9 mouse cellular contexts compared by ENCODE assay signal in the genomic region with DNA sequence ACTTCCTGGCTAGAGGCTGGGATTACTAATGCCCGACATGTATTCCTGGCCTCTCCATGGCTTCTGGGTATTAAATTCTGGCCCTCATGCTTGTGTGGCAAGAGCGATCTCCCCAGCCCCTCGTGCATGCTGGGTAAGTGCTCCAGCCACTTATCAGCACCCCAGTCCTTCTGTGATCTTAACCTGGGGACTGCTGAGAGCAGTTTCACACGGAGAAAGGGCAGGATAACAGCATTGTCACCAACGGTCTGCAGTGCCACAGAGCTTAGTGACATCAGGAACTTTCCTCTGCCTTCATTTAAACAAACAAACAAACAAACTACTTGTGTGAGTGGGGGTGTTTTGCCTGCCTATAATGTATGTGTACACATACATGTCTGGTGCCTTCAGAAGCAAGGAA. TPM values are rescaled to one million over a fixed set of nuclear protein-coding genes. Genes with fewer than 3 reads are reported as not detected.
DNase-seq lines count a peak whose midpoint lies in the region; ATAC-seq and TF ChIP-seq lines count a peak whose summit lies in the region.
"Had no signal": no experiment of that assay in that cellular context is flagged by ENCODE, and none has a peak within 500 bp of the region (broad histone marks: within the 10 kb centered on the region; RNA-seq: fewer than 3 reads in every experiment).

No protein-coding gene starts in this region.

- H3K9ac ChIP-seq in hindbrain, embryonic 12.5 days: no peak overlapping the region
- no peak overlapping the region for H3K9ac ChIP-seq in hindbrain, embryonic 11.5 days (ENCODE audit: low read depth, low read length)
- no peak overlapping the region for H3K9ac ChIP-seq in MEL (ENCODE audit: control insufficient read depth, low read depth, low read length, poor library complexity, severe bottlenecking)
- H3K9ac ChIP-seq: midbrain, embryonic 12.5 days had no signal

- ATAC-seq in erythroblast, adult 5-6 weeks (replicated peaks; ENCODE audit: low FRiP score, poor library complexity, severe bottlenecking): no peak
- ATAC-seq in hindbrain, embryonic 12.5 days (ENCODE audit: low FRiP score): no peak
- ATAC-seq in hindbrain, embryonic 11.5 days (ENCODE audit: low FRiP score): no peak

- no peaks in the 10 kb centered on the region for H3K9me3 ChIP-seq in erythroblast, embryonic 14.5 days (ENCODE audit: control insufficient read depth, low read length)
- H3K9me3 ChIP-seq in hindbrain, embryonic 12.5 days (replicated peaks): no peaks in the 10 kb centered on the region
- no peaks in the 10 kb centered on the region for H3K9me3 ChIP-seq in hindbrain, embryonic 11.5 days (ENCODE audit: control insufficient read depth, low read length)
- H3K9me3 ChIP-seq in MEL (replicated peaks; ENCODE audit: insufficient read depth, low read length): no peaks in the 10 kb centered on the region
- H3K9me3 ChIP-seq: midbrain, embryonic 12.5 days had no signal

- H3K79me2 ChIP-seq in MEL (ENCODE audit: control insufficient read depth, insufficient read depth, low read length, poor library complexity): no peaks in the 10 kb centered on the region

- peak; percentile 63 to 78 for TF ChIP-seq EP300 in MEL (IDR thresholded peaks at IDR 0.05; ENCODE audit: low read depth in 1 of 2, low read length in 2 of 2)

- H3K4me3 ChIP-seq in erythroblast, embryonic 14.5 days (replicated peaks): peak overlapping the region; percentile 52
- H3K4me3 ChIP-seq in hindbrain, embryonic 12.5 days: 0 out of 2 replicates have a peak overlapping the region, but pooled peaks have one; percentile 29
- no peak overlapping the region for H3K4me3 ChIP-seq in hindbrain, embryonic 11.5 days (ENCODE audit: low read depth, low read length)
- no peak overlapping the region for H3K4me3 ChIP-seq in MEL (ENCODE audit: control insufficient read depth in 1 of 2, insufficient read depth in 1 of 2, low read depth in 2 of 2, low read length in 2 of 2)

- peak in 1 of 2 experiments; percentile 43; a peak in 1 of 4 replicates for TF ChIP-seq POLR2A in MEL (IDR thresholded peaks at IDR 0.05; ENCODE audit: control insufficient read depth in 1 of 2, insufficient read depth in 1 of 2, low read depth in 1 of 2, low read length in 2 of 2, poor library complexity in 1 of 2)

- H3K27ac ChIP-seq in hindbrain, embryonic 12.5 days: no peak overlapping the region
- H3K27ac ChIP-seq in hindbrain, embryonic 11.5 days (ENCODE audit: low read depth, low read length): no peak overlapping the region
- H3K27ac ChIP-seq in MEL (ENCODE audit: control insufficient read depth, low read depth, low read length): peak overlapping the region; percentile 39; the same call in 1 of the 2 replicates
- H3K27ac ChIP-seq: midbrain, embryonic 12.5 days had no signal

- no peak for TF ChIP-seq CTCF in MEL (IDR thresholded peaks at IDR 0.05 in 2 of 3, conservative IDR thresholded peaks at IDR 0.05 in 1 of 3; ENCODE audit: control insufficient read depth in 1 of 3, insufficient read depth in 1 of 3, low read depth in 2 of 3, low read length in 3 of 3, poor library complexity in 1 of 3, severe bottlenecking in 1 of 3)

- no peak for DNase-seq in hindbrain, embryonic 11.5 days (ENCODE audit: low spot score)
- peak; percentile 68 for DNase-seq in MEL (ENCODE audit: low read depth, low spot score)
- peak; percentile 32 for DNase-seq in liver
- DNase-seq in left cerebral cortex, postnatal 36 days (ENCODE audit: low spot score in 2 of 2): no peak
- no peak for DNase-seq in right cerebral cortex, postnatal 36 days (ENCODE audit: low spot score in 2 of 2)

- H3K27me3 ChIP-seq in erythroblast, embryonic 14.5 days (ENCODE audit: control insufficient read depth): peaks cover 49% of the 10 kb centered on the region
- H3K27me3 ChIP-seq in hindbrain, embryonic 12.5 days: peaks cover 55% of the 10 kb centered on the region
- peaks cover 29% of the 10 kb centered on the region for H3K27me3 ChIP-seq in hindbrain, embryonic 11.5 days (ENCODE audit: control insufficient read depth, insufficient read depth, low read length)
- H3K27me3 ChIP-seq in MEL (ENCODE audit: control insufficient read depth in 1 of 2, insufficient read depth in 2 of 2, low read length in 2 of 2): no peaks in the 10 kb centered on the region

- WGBS in hindbrain, embryonic 12.5 days: 16% methylated on average over 5 of the region's 5 CpGs
- WGBS in hindbrain, embryonic 11.5 days: 18% methylated on average over 5 of the region's 5 CpGs

- peaks cover 25% of the 10 kb centered on the region for H3K4me1 ChIP-seq in erythroblast, embryonic 14.5 days (ENCODE audit: control insufficient read depth)
- peaks cover 20% of the 10 kb centered on the region for H3K4me1 ChIP-seq in hindbrain, embryonic 12.5 days
- H3K4me1 ChIP-seq in hindbrain, embryonic 11.5 days (replicated peaks; ENCODE audit: control insufficient read depth, insufficient read depth, low read length): 0 out of 2 replicates have a peak, but pooled peaks cover 6% of the 10 kb centered on the region
- H3K4me1 ChIP-seq in MEL (ENCODE audit: control insufficient read depth in 1 of 2, insufficient read depth in 2 of 2, low read length in 2 of 2): peaks cover 19 to 44% of the 10 kb centered on the region in 2 experiments

- no peak for TF ChIP-seq RAD21 in MEL (IDR thresholded peaks at IDR 0.05; ENCODE audit: low read depth, low read length)

- peak overlapping the region; percentile 53 for H3K4me2 ChIP-seq in hindbrain, embryonic 12.5 days (replicated peaks)
- no peak overlapping the region for H3K4me2 ChIP-seq in hindbrain, embryonic 11.5 days (replicated peaks; ENCODE audit: low read depth, low read length)

- H3K36me3 ChIP-seq in erythroblast, embryonic 14.5 days (ENCODE audit: control insufficient read depth): no peaks in the 10 kb centered on the region
- H3K36me3 ChIP-seq in hindbrain, embryonic 12.5 days: no peaks in the 10 kb centered on the region
- H3K36me3 ChIP-seq in hindbrain, embryonic 11.5 days (ENCODE audit: control insufficient read depth, insufficient read depth, low read length): no peaks in the 10 kb centered on the region
- peaks cover 0 to 24% of the 10 kb centered on the region in 2 experiments; a peak in 2 of 4 replicates for H3K36me3 ChIP-seq in MEL (ENCODE audit: control insufficient read depth in 1 of 2, insufficient read depth in 2 of 2, low read length in 2 of 2)
- H3K36me3 ChIP-seq: midbrain, embryonic 12.5 days had no signal

- intact Hi-C loops in left cerebral cortex, postnatal 36 days (cut with DNase I): no loop called here

RNA-seq across cellular contexts. Expression of a gene that starts 2.9 kb away (rescaled TPM):
- polyA plus RNA-seq in erythroblast, embryonic 14.5 days (2012): not detected in 2 replicates
- 2.5 TPM in 1 of 2 replicates, not detected in the other for total RNA-seq in erythroblast, adult 5-6 weeks (2015; ENCODE audit: low replicate concordance)
- total RNA-seq in erythroblast, adult 5-6 weeks (2017; ENCODE audit: low replicate concordance): 3.2 and 3.6 TPM in 2 replicates
- 0.21 TPM in 1 of 2 replicates, not detected in the other for polyA plus RNA-seq in hindbrain, embryonic 12.5 days (2016; fragmentation: Nextera tagmentation; extraction: Ambion mirVana)
- polyA plus RNA-seq in hindbrain, embryonic 11.5 days (2014; fragmentation: Nextera tagmentation; extraction: Ambion mirVana): not detected in 2 replicates
- 0.77 and 0.82 TPM in 2 replicates for total RNA-seq in MEL (2012; rRNA removed)
- 1 to 10 TPM in 1 of 2 experiments, not detected in 1; 1.5 TPM for polyA plus RNA-seq in MEL (2012; ENCODE audit: insufficient read depth in 1 of 2, insufficient read length in 2 of 2, low read depth in 1 of 2, low replicate concordance in 2 of 2, missing spikeins in 1 of 2)
- total RNA-seq in left cerebral cortex, postnatal 36 days (2021): under 1 TPM; 0.59 to 0.93 TPM

RNA-seq across cellular contexts. Expression of a gene that starts 12.6 kb away (rescaled TPM):
- polyA plus RNA-seq in erythroblast, embryonic 14.5 days (2012): not detected in 2 replicates
- total RNA-seq in erythroblast, adult 5-6 weeks (2015; ENCODE audit: low replicate concordance): 6.1 and 9.6 TPM in 2 replicates
- 7.1 and 15.8 TPM in 2 replicates for total RNA-seq in erythroblast, adult 5-6 weeks (2017; ENCODE audit: low replicate concordance)
- 1.4 and 2.1 TPM in 2 replicates for polyA plus RNA-seq in hindbrain, embryonic 12.5 days (2016; fragmentation: Nextera tagmentation; extraction: Ambion mirVana)
- polyA plus RNA-seq in hindbrain, embryonic 11.5 days (2014; fragmentation: Nextera tagmentation; extraction: Ambion mirVana): 0.29 and 0.94 TPM in 2 replicates
- not detected in 2 replicates for total RNA-seq in MEL (2012; rRNA removed)
- under 1 TPM in 1 of 2 experiments, not detected in 1; 0.67 TPM for polyA plus RNA-seq in MEL (2012; ENCODE audit: insufficient read depth in 1 of 2, insufficient read length in 2 of 2, low read depth in 1 of 2, low replicate concordance in 2 of 2, missing spikeins in 1 of 2)
- 1 to 10 TPM in 1 of 2 experiments, under 1 TPM in 1; 0.94 to 1.1 TPM for total RNA-seq in left cerebral cortex, postnatal 36 days (2021)

RNA-seq across cellular contexts. Expression of a gene that starts 17.8 kb away (rescaled TPM):
- 28.3 and 30.4 TPM in 2 replicates for polyA plus RNA-seq in erythroblast, embryonic 14.5 days (2012)
- 36.1 and 75.0 TPM in 2 replicates for total RNA-seq in erythroblast, adult 5-6 weeks (2015; ENCODE audit: low replicate concordance)
- total RNA-seq in erythroblast, adult 5-6 weeks (2017; ENCODE audit: low replicate concordance): 114 and 135 TPM in 2 replicates
- 137 and 151 TPM in 2 replicates for polyA plus RNA-seq in hindbrain, embryonic 12.5 days (2016; fragmentation: Nextera tagmentation; extraction: Ambion mirVana)
- polyA plus RNA-seq in hindbrain, embryonic 11.5 days (2014; fragmentation: Nextera tagmentation; extraction: Ambion mirVana): 113 and 159 TPM in 2 replicates
- 97.2 and 99.5 TPM in 2 replicates for total RNA-seq in MEL (2012; rRNA removed)
- 100 to 1,000 TPM; 189 to 252 TPM for polyA plus RNA-seq in MEL (2012; ENCODE audit: insufficient read depth in 1 of 2, insufficient read length in 2 of 2, low read depth in 1 of 2, low replicate concordance in 2 of 2, missing spikeins in 1 of 2)
- 100 to 1,000 TPM; 183 to 189 TPM for total RNA-seq in left cerebral cortex, postnatal 36 days (2021)

RNA-seq across cellular contexts. Expression of a gene that starts 20.9 kb away (rescaled TPM):
- polyA plus RNA-seq in erythroblast, embryonic 14.5 days (2012): 0.46 and 1.0 TPM in 2 replicates
- total RNA-seq in erythroblast, adult 5-6 weeks (2015; ENCODE audit: low replicate concordance): 15.9 and 37.5 TPM in 2 replicates
- 11.7 and 13.3 TPM in 2 replicates for total RNA-seq in erythroblast, adult 5-6 weeks (2017; ENCODE audit: low replicate concordance)
- polyA plus RNA-seq in hindbrain, embryonic 12.5 days (2016; fragmentation: Nextera tagmentation; extraction: Ambion mirVana): 13.1 and 14.2 TPM in 2 replicates
- 8.6 and 13.8 TPM in 2 replicates for polyA plus RNA-seq in hindbrain, embryonic 11.5 days (2014; fragmentation: Nextera tagmentation; extraction: Ambion mirVana)
- total RNA-seq in MEL (2012; rRNA removed): 26.1 and 38.3 TPM in 2 replicates
- 10 to 100 TPM in 1 of 2 experiments, not detected in 1; 38.7 TPM for polyA plus RNA-seq in MEL (2012; ENCODE audit: insufficient read depth in 1 of 2, insufficient read length in 2 of 2, low read depth in 1 of 2, low replicate concordance in 2 of 2, missing spikeins in 1 of 2)
- total RNA-seq in left cerebral cortex, postnatal 36 days (2021): 10 to 100 TPM; 26.1 to 28.5 TPM

RNA-seq across cellular contexts. Expression of a gene that starts 47.1 kb away (rescaled TPM):
- polyA plus RNA-seq in erythroblast, embryonic 14.5 days (2012): 0.05 and 0.06 TPM in 2 replicates
- total RNA-seq in erythroblast, adult 5-6 weeks (2015; ENCODE audit: low replicate concordance): 6.9 and 12.1 TPM in 2 replicates
- 13.3 and 24.7 TPM in 2 replicates for total RNA-seq in erythroblast, adult 5-6 weeks (2017; ENCODE audit: low replicate concordance)
- polyA plus RNA-seq in hindbrain, embryonic 12.5 days (2016; fragmentation: Nextera tagmentation; extraction: Ambion mirVana): 1.8 and 2.2 TPM in 2 replicates
- polyA plus RNA-seq in hindbrain, embryonic 11.5 days (2014; fragmentation: Nextera tagmentation; extraction: Ambion mirVana): 1.0 and 1.1 TPM in 2 replicates
- total RNA-seq in MEL (2012; rRNA removed): 24.6 and 30.7 TPM in 2 replicates
- 10 to 100 TPM in 1 of 2 experiments, not detected in 1; 46.6 TPM for polyA plus RNA-seq in MEL (2012; ENCODE audit: insufficient read depth in 1 of 2, insufficient read length in 2 of 2, low read depth in 1 of 2, low replicate concordance in 2 of 2, missing spikeins in 1 of 2)
- total RNA-seq in left cerebral cortex, postnatal 36 days (2021): 1 to 10 TPM; 1.9 to 2.0 TPM

Comparison
In these comparisons a context has a peak if more than half of its experiments do, and no peak if none do; other contexts are left out.
1. H3K4me3 ChIP-seq: peak in erythroblast, embryonic 14.5 days (single experiment) and hindbrain, embryonic 12.5 days (single experiment); none in hindbrain, embryonic 11.5 days (single experiment) and MEL (0 of 2).
2. DNase-seq: peak in MEL (single experiment) and liver (single experiment); none in hindbrain, embryonic 11.5 days (single experiment), left cerebral cortex, postnatal 36 days (0 of 2) and right cerebral cortex, postnatal 36 days (0 of 2).